Mouse (Mus musculus): ENCODE data around the gene 2810408A11Rik. TPM values are rescaled to one million over a fixed set of nuclear protein-coding genes. Genes with fewer than 3 reads are reported as not detected.

The 2810408A11Rik gene
- total and polyA plus RNA-seq, 3 experiments = 0.81 to 1.3 TPM; not detected in 1

DNA sequence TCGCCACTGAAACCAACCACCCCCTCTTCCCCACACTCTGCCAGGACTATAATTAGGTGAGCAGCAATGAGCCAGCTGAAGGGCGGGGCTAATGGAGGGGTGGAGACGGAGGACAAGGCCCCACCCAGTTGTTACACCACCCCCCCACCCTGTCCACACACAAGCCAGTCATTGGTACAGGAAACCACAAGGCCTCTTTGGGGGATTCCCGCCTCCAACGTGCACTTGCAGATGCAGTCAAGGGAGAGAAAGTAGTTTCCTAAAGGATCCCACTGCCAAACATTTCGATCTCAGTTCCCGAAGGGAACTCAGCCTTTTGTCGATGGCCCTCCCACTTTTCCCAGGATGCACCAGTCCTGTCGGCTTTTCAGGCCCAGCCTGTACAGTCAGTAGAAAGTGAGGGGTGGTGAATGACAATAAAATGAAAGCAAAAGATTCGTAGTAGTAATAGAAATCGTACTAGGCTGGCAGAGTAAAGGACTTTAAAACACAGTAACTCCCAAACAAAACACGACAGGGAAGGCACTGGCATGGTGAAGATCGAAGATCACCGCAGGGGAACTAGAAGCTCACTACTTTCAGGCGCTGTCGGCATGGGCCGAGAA, 19.0 kb upstream of the 2810408A11Rik start (continued):
- peak; percentile 11; the same call in 1 of the 2 replicates for TF ChIP-seq NRF1 (IDR thresholded peaks at IDR 0.05; ENCODE audit: insufficient read depth, low read depth, low read length, poor library complexity, severe bottlenecking)
- TF ChIP-seq E2F4 (IDR thresholded peaks at IDR 0.05; ENCODE audit: borderline replicate concordance, low read depth, low read length) = peak; percentile 87
- peak; percentile 74 for TF ChIP-seq NELFE (IDR thresholded peaks at IDR 0.05; ENCODE audit: low read depth, low read length)
- TF ChIP-seq USF2 (IDR thresholded peaks at IDR 0.05; ENCODE audit: borderline replicate concordance in 1 of 2, insufficient read depth in 1 of 2, low read depth in 1 of 2, low read length in 2 of 2) = no peak
- no peak for TF ChIP-seq RAD21 (IDR thresholded peaks at IDR 0.05; ENCODE audit: low read depth, low read length)
- no peak for TF ChIP-seq ZKSCAN1 (IDR thresholded peaks at IDR 0.05; ENCODE audit: low read depth, low read length)
- peak; percentile 95 for TF ChIP-seq ZMIZ1 (IDR thresholded peaks at IDR 0.05; ENCODE audit: low read depth, low read length)
- peak; percentile 68 for TF ChIP-seq HCFC1 (IDR thresholded peaks at IDR 0.05; ENCODE audit: low read depth, low read length)
- TF ChIP-seq CHD1 (IDR thresholded peaks at IDR 0.05; ENCODE audit: low read depth, low read length) = no peak; the same call in 1 of the 2 replicates
- TF ChIP-seq CTCF (IDR thresholded peaks at IDR 0.05 in 2 of 3, conservative IDR thresholded peaks at IDR 0.05 in 1 of 3; ENCODE audit: control insufficient read depth in 1 of 3, insufficient read depth in 1 of 3, low read depth in 2 of 3, low read length in 3 of 3, poor library complexity in 1 of 3, severe bottlenecking in 1 of 3) = no peak
- peak; percentile 7; the same call in 1 of the 2 replicates for TF ChIP-seq MAFK (IDR thresholded peaks at IDR 0.05; ENCODE audit: borderline replicate concordance, low read depth, low read length)
- no peak for TF ChIP-seq GATA1 (IDR thresholded peaks at IDR 0.05; ENCODE audit: low read depth, low read length)
- TF ChIP-seq MYB (IDR thresholded peaks at IDR 0.05; ENCODE audit: low read depth, low read length) = peak; percentile 32; the same call in 1 of the 2 replicates

DNA sequence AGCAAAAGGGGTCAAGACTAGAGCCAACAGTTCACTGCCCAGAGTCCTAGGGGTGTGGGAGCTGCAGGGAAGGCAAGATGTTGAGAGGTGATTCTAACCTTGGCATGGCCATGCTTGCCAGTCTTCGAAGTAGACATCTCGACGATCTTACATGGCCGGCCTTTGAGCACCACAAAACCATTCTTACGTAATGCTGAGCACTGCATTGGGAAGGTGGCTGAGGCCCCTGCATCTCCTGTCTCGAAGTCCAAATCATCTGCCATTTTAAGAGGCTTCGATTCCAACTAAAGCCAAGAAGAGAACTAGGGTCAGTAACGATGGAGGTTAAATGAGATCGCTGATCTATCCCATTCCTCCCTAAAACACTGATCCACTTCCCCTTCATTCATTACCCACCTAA, 18.3 kb upstream of the 2810408A11Rik start:
- Histone ChIP-seq H3K36me3 (ENCODE audit: control insufficient read depth in 1 of 2, insufficient read depth in 2 of 2, low read length in 2 of 2) (peaks cover 22 to 62% of the 10 kb centered on the region in 2 experiments), H3K79me2 (ENCODE audit: control insufficient read depth, insufficient read depth, low read length, poor library complexity) (peaks cover 60% of the 10 kb centered on the region), H3K9ac (ENCODE audit: control insufficient read depth, low read depth, low read length, poor library complexity, severe bottlenecking) (peak overlapping the region; percentile 83), H3K27me3 (ENCODE audit: control insufficient read depth in 1 of 2, insufficient read depth in 2 of 2, low read length in 2 of 2) (no peaks in the 10 kb centered on the region), H3K27ac (ENCODE audit: control insufficient read depth, low read depth, low read length) (peak overlapping the region; percentile 15), H3K9me3 (replicated peaks; ENCODE audit: insufficient read depth, low read length) (no peaks in the 10 kb centered on the region), H3K4me1 (ENCODE audit: control insufficient read depth in 1 of 2, insufficient read depth in 2 of 2, low read length in 2 of 2) (peaks cover 13 to 48% of the 10 kb centered on the region in 2 experiments), H3K4me3 (ENCODE audit: control insufficient read depth in 1 of 2, insufficient read depth in 1 of 2, low read depth in 2 of 2, low read length in 2 of 2) (peak overlapping the region; percentile 73 to 96)
- no peak for TF ChIP-seq TBP (IDR thresholded peaks at IDR 0.05; ENCODE audit: low read depth, low read length)
- TF ChIP-seq SMC3 (IDR thresholded peaks at IDR 0.05; ENCODE audit: low read depth, low read length) = no peak
- no peak for TF ChIP-seq CHD1 (IDR thresholded peaks at IDR 0.05; ENCODE audit: low read depth, low read length)
- TF ChIP-seq MYC (IDR thresholded peaks at IDR 0.05; ENCODE audit: low read depth, low read length) = no peak
- TF ChIP-seq MAFK (IDR thresholded peaks at IDR 0.05; ENCODE audit: borderline replicate concordance, low read depth, low read length) = no peak
- no peak for TF ChIP-seq CHD2 (IDR thresholded peaks at IDR 0.05; ENCODE audit: low read length)
- TF ChIP-seq BHLHE40 (IDR thresholded peaks at IDR 0.05; ENCODE audit: borderline replicate concordance, low read depth, low read length) = no peak
- no peak for TF ChIP-seq EP300 (IDR thresholded peaks at IDR 0.05; ENCODE audit: low read depth in 1 of 2, low read length in 2 of 2)
- no peak for TF ChIP-seq E2F4 (IDR thresholded peaks at IDR 0.05; ENCODE audit: borderline replicate concordance, low read depth, low read length)
- TF ChIP-seq MAZ (IDR thresholded peaks at IDR 0.05; ENCODE audit: low read depth, low read length) = no peak
- no peak for TF ChIP-seq JUND (IDR thresholded peaks at IDR 0.05; ENCODE audit: low read depth, low read length)
- no peak for TF ChIP-seq ZC3H11A (IDR thresholded peaks at IDR 0.05; ENCODE audit: low read depth, low read length)
- TF ChIP-seq CTCF (IDR thresholded peaks at IDR 0.05 in 2 of 3, conservative IDR thresholded peaks at IDR 0.05 in 1 of 3; ENCODE audit: control insufficient read depth in 1 of 3, insufficient read depth in 1 of 3, low read depth in 2 of 3, low read length in 3 of 3, poor library complexity in 1 of 3, severe bottlenecking in 1 of 3) = no peak
- TF ChIP-seq USF1 (IDR thresholded peaks at IDR 0.05; ENCODE audit: low read depth, low read length) = no peak
- no peak for DNase-seq (ENCODE audit: low read depth, low spot score)
